In genomic region chr11:42309086-42309485, GRCm38 (mm10) we compare ENCODE assay signal across 16 mouse cellular contexts.
DNase-seq lines count a peak whose midpoint lies in the region.
"Had no signal": no experiment of that assay in that cellular context is flagged by ENCODE, and none has a peak within 500 bp of the region (broad histone marks: within the 10 kb centered on the region; RNA-seq: fewer than 3 reads in every experiment).

No protein-coding gene starts in this region.

- DNase-seq in cerebellum, adult 18-20 months: peak; percentile 46 to 47
- DNase-seq in cerebellum, postnatal 10 days: no peak
- DNase-seq in cerebellum, adult 9-10 months: peak; percentile 56
- no peak for DNase-seq in cerebellum, adult 11 months
- peak; percentile 19 to 39 for DNase-seq in cerebellum, postnatal 36 days
- no peak for DNase-seq in urinary bladder, postnatal 25 days (ENCODE audit: low spot score)
- DNase-seq: adrenal gland, adult 2 months; adrenal gland, postnatal 14 days; B cell, adult 2 months; gastrocnemius, postnatal 10 days; gastrocnemius, postnatal 36 days; heart, adult 2 months; heart, postnatal 14 days; heart, postnatal 4 days; kidney, adult 18-20 months; kidney, adult 9 months had no signal

Comparison
In these comparisons a context has a peak if more than half of its experiments do, and no peak if none do; other contexts are left out.
1. DNase-seq: peak in cerebellum, adult 18-20 months (2 of 2), cerebellum, adult 9-10 months (single experiment) and cerebellum, postnatal 36 days (2 of 2); none in cerebellum, postnatal 10 days (0 of 2), cerebellum, adult 11 months (single experiment) and urinary bladder, postnatal 25 days (single experiment).